8 mouse cellular contexts compared by ENCODE assay signal in the genomic region with DNA sequence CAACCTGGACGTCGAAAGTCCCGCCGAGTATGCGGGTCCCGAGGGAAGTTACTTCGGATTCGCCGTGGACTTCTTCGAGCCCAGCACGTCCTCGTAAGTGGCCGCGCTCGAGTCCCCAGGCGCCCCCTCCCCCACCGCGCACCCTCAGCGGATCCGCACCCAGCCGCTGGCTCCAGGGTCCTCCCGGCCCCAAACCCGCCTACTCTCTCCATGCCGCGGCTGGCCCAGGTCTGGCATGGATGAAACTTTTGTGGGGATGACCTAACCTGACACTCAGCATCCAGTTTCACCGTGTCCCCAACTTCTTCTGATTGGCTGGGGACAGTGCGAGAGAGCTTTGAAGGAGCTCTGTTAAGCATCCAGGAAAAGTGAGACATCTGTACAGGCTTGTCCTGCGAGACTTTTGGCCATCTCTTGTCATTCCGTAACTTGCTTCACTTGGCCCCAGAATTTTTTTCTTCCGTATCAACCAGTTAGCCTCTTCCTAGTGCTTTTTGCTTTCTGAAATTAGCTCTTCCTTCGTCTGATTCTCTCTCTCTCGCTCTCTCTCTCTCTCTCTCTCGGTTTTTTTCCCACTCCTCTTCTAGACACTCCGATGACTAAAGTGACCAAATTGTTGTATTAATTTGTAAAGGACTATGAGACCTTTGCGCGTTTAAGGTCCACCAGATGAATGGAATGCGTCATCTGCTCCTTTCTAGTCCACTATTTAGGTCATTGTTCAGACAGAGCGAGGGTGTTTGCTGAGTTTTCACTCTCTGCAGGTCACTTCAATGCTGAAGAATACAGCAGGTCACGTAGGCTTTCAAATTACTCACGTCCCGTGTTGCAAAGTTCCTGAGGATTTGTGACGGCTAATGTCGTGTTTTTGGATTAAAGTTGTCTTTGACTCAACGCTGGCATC. TPM values are rescaled to one million over a fixed set of nuclear protein-coding genes. Genes with fewer than 3 reads are reported as not detected.
DNase-seq lines count a peak whose midpoint lies in the region; ATAC-seq and TF ChIP-seq lines count a peak whose summit lies in the region.

No protein-coding gene starts in this region.

- peak overlapping the region; percentile 56 for H3K9ac ChIP-seq in neural tube, embryonic 15.5 days (replicated peaks)

- no peak for TF ChIP-seq POLR2A in lung, adult 2 months (IDR thresholded peaks at IDR 0.05; ENCODE audit: borderline replicate concordance, extremely low read depth, low read depth, low read length)

- ATAC-seq in neural tube, embryonic 15.5 days (ENCODE audit: low FRiP score) = peak; percentile 77

- peak overlapping the region; percentile 92 for H3K4me3 ChIP-seq in embryonic facial prominence, embryonic 10.5 days
- peak overlapping the region; percentile 77 for H3K4me3 ChIP-seq in lung, adult 2 months (replicated peaks; ENCODE audit: extremely low read depth, low read depth, low read length)
- H3K4me3 ChIP-seq in neural tube, embryonic 15.5 days (replicated peaks) = peak overlapping the region; percentile 65

- no peak for TF ChIP-seq CTCF in lung, adult 2 months (IDR thresholded peaks at IDR 0.05; ENCODE audit: insufficient read depth, low read length)

- H3K4me2 ChIP-seq in neural tube, embryonic 15.5 days = peak overlapping the region; percentile 94

- peak overlapping the region; percentile 98 for H3K27ac ChIP-seq in embryonic facial prominence, embryonic 10.5 days (replicated peaks)
- H3K27ac ChIP-seq in neural tube, embryonic 15.5 days (replicated peaks) = peak overlapping the region; percentile 82

- H3K9me3 ChIP-seq in embryonic facial prominence, embryonic 10.5 days = no peaks in the 10 kb centered on the region
- H3K9me3 ChIP-seq in neural tube, embryonic 15.5 days (replicated peaks) = no peaks in the 10 kb centered on the region

- WGBS in embryonic facial prominence, embryonic 10.5 days = 3% methylated on average over 44 of the region's 44 CpGs
- WGBS in lung, adult 2 months = 3% methylated on average over 43 of the region's 44 CpGs
- 3% methylated on average over 44 of the region's 44 CpGs for WGBS in neural tube, embryonic 15.5 days

- DNase-seq in 416B (ENCODE audit: low read depth) (peak; percentile 65), ZHBTc4 (ENCODE audit: low read depth, low spot score) (peak; percentile 69)
- DNase-seq in embryonic facial prominence, embryonic 10.5 days (ENCODE audit: low spot score) = peak; percentile 79
- DNase-seq in heart, adult 9 months (ENCODE audit: low spot score in 2 of 2) = peak; percentile 55 to 57
- DNase-seq in kidney, adult 9 months = peak; percentile 72
- peak; percentile 71 for DNase-seq in lung, adult 2 months
- DNase-seq in thymus, postnatal 14 days = peak; percentile 72

- H3K4me1 ChIP-seq in embryonic facial prominence, embryonic 10.5 days = peaks cover 28% of the 10 kb centered on the region
- peaks cover 17% of the 10 kb centered on the region for H3K4me1 ChIP-seq in lung, adult 2 months (ENCODE audit: control insufficient read depth, insufficient read depth, low read length)
- H3K4me1 ChIP-seq in neural tube, embryonic 15.5 days = peaks cover 25% of the 10 kb centered on the region

- H3K27me3 ChIP-seq in embryonic facial prominence, embryonic 10.5 days (replicated peaks; ENCODE audit: low read depth, poor library complexity, severe bottlenecking) = no peaks in the 10 kb centered on the region
- H3K27me3 ChIP-seq in neural tube, embryonic 15.5 days (replicated peaks) = 0 out of 2 replicates have a peak, but pooled peaks cover 5% of the 10 kb centered on the region

- peaks cover 4% of the 10 kb centered on the region; the same call in 1 of the 2 replicates for H3K36me3 ChIP-seq in embryonic facial prominence, embryonic 10.5 days (replicated peaks)
- H3K36me3 ChIP-seq in neural tube, embryonic 15.5 days = no peaks in the 10 kb centered on the region

RNA-seq across cellular contexts. Expression of gene Itgav, which starts 0.9 kb away (rescaled TPM):
- 54.0 and 55.7 TPM in 2 replicates for polyA plus RNA-seq in embryonic facial prominence, embryonic 10.5 days (2016; fragmentation: Nextera tagmentation; extraction: Ambion mirVana)
- polyA plus RNA-seq in lung, adult 2 months (2012; rRNA removed) = 37.6 and 78.5 TPM in 2 replicates
- polyA plus RNA-seq in neural tube, embryonic 15.5 days (2015; fragmentation: Nextera tagmentation; extraction: Ambion mirVana) = 29.1 and 29.8 TPM in 2 replicates

Comparison
In these comparisons a context has a peak if more than half of its experiments do, and no peak if none do; other contexts are left out.
1. Peak in every context shown above with its lines: DNase-seq, ATAC-seq, H3K4me3 ChIP-seq and H3K27ac ChIP-seq.